Mouse (Mus musculus) heart, embryonic 13.5 days (tissue): ENCODE results near the gene Ccdc149. TPM values are rescaled to one million over a fixed set of nuclear protein-coding genes. Genes with fewer than 3 reads are reported as not detected.
A peak's percentile ranks its signal among the peaks of the same experiment; 100 is the strongest.

Source experiments
- ATAC-seq: fragments of 200-750 bp; cut with Nextera tagmentation; 2 replicates; pipeline ENCODE4 v1.8.0; 2017; ENCODE audit warnings: moderate TSS enrichment; ENCODE audit not compliant: insufficient number of reproducible peaks, low FRiP score, low TSS enrichment; ENCODE audit errors: extremely low read depth
- H3K27ac ChIP-seq: fragments of 300-500 bp; sonication (generic); replicated peaks from 2 replicates; pipeline ENCODE4 v1.5.1; 2015; ENCODE audit warnings: moderate library complexity, mild to moderate bottlenecking, inconsistent platforms
- H3K27me3 ChIP-seq: fragments of 300-500 bp; sonication (generic); replicated peaks from 2 replicates; pipeline ENCODE4 v1.6.1; 2015; ENCODE audit warnings: mild to moderate bottlenecking, inconsistent platforms
- H3K36me3 ChIP-seq: fragments of 300-500 bp; sonication (generic); 2 replicates; pipeline ENCODE4 v1.6.1; 2015; ENCODE audit warnings: mild to moderate bottlenecking, inconsistent platforms
- H3K4me1 ChIP-seq: fragments of 300-500 bp; sonication (generic); 2 replicates; pipeline ENCODE4 v1.6.1; 2015; ENCODE audit warnings: inconsistent platforms
- H3K4me2 ChIP-seq: fragments of 300-500 bp; sonication (generic); 2 replicates; pipeline ENCODE4 v1.6.1; 2015; ENCODE audit warnings: inconsistent platforms, mild to moderate bottlenecking, moderate library complexity
- H3K4me3 ChIP-seq: fragments of 300-500 bp; sonication (generic); 2 replicates; pipeline ENCODE4 v1.5.1; 2015; ENCODE audit warnings: moderate library complexity, mild to moderate bottlenecking, inconsistent platforms
- H3K9ac ChIP-seq: fragments of 300-500 bp; sonication (generic); 2 replicates; pipeline ENCODE4 v1.6.1; 2015; ENCODE audit warnings: inconsistent platforms, mild to moderate bottlenecking, moderate library complexity
- H3K9me3 ChIP-seq: fragments of 300-500 bp; sonication (generic); 2 replicates; pipeline ENCODE4 v1.6.1; 2016; ENCODE audit warnings: inconsistent platforms
- WGBS: fragments of 180-500 bp; shearing (Covaris S2); methylation state at CpG from one replicate; pipeline ENCODE4 v1.1.7; 2015; ENCODE audit warnings: mixed read lengths; 5-methylcytosine and 5-hydroxymethylcytosine counted together
- polyA plus RNA-seq: library from polyadenylated mRNA; unstranded; fragments of >200 nt; fragmentation: Nextera tagmentation; extraction: Ambion mirVana; gene quantifications from 2 replicates; pipeline ENCODE4 v1.2.1, GENCODE M21; 2015

Ccdc149 gene
- polyA plus RNA-seq = 2.2 and 2.4 TPM in 2 replicates

DNA sequence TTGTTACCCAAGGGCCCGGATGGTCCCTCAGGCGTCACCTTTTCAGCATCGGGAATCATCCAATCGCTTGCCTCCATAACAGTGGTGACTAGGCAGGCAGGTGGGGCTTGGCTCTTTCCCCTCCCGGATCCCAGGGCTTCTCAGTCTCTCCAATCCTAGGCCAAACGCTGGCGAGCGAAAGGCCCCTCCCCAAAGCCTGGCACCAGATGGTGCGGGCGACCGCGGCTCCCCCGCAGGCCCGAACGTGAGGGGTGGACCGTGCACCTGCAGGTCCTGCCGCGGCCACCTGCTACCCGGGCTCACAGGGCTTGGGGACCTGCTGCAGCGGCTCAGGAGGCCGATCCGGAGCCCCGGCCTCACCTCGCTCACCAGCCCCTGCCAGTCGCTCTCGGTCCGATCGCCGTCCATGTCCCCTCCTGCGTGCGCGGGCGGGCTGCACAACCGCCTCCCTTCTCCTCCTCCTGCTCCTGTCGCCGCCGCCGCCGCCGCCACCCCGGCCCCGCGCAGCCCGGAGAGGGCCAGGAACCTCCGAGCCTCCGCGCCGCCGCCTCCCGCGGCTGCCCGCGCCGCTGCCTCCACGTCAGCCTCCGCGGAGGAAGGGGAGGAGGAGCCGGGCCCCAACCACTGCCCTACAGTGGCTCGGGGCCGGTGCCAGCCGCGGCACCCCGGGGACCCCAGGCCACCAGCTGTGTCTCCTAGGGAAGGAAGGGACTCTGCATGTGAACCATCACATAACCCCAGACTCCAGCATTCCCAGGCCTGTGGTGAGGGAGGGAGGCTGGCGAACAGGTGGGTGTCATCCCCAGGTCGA, at the start of gene Ccdc149:
Gene Ccdc149 (minus strand): TSS at position 531 of the 811 bp plus-strand sequence.
- 0 out of 2 replicates have a peak, but pooled peaks have one; percentile 19 for ATAC-seq
- Histone ChIP-seq H3K9ac (peak within 1 kb of the TSS; percentile 90), H3K36me3 (no peaks in the 10 kb centered on the region), H3K9me3 (no peaks in the 10 kb centered on the region), H3K4me2 (peak within 1 kb of the TSS; percentile 84), H3K27me3 (0 out of 2 replicates have a peak, but pooled peaks cover 3% of the 10 kb centered on the region), H3K27ac (no peak within 1 kb of the TSS), H3K4me1 (peaks cover 10% of the 10 kb centered on the region), H3K4me3 (peak within 1 kb of the TSS; percentile 74)
- 2% methylated on average over 61 of the region's 65 CpGs for WGBS

DNA sequence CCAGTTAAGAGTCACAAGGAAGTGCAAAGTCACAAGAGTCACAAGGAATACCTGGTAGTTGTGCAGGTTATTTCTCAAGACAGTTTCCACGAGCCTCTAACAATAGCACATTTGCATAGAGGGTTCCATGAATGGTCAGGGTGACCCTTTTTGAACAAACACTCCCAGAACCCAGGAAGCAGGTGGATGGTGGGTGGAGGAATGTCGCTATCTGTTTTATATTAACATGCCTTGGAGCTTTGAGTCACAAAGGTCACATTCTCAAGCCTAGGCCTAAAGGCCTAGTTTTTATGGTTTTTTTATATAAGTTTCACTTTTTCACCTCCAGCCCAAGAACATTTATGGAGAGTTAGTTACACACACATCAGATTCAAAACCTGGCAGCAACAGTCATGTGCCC, 48.6 kb upstream of the Ccdc149 start:
- Histone ChIP-seq H3K27ac (no peak overlapping the region), H3K9me3 (peaks cover 10% of the 10 kb centered on the region; the same call in 1 of the 2 replicates), H3K9ac (no peak overlapping the region), H3K36me3 (no peaks in the 10 kb centered on the region), H3K4me1 (peaks cover 12% of the 10 kb centered on the region), H3K4me2 (no peak overlapping the region), H3K4me3 (no peak overlapping the region), H3K27me3 (peaks cover 12% of the 10 kb centered on the region; the same call in 1 of the 2 replicates)
- no peak for ATAC-seq
- WGBS = 82% methylated on average over 2 of the region's 2 CpGs

DNA sequence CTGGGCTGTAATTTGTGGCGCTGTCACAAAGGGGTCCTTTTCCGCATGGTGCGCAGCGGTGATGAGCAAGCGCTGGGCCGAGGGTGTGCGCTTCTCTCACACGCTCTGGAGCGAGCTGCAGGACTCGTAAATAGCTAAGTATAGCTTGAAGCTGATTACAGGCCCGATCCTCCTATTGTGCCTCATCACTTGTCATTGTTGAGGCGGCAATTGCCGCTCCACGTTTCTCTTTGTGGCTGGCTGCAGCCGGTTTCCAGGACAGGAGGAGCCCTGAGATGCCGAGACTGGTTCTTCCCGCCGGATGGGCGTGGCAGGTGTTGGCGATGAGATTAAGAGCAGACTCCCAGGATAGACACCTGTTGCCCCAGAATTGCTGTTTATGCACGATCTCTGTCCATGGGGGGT, 44.8 kb upstream of the Ccdc149 start:
- WGBS = 20% methylated on average over 21 of the region's 21 CpGs
- Histone ChIP-seq H3K36me3 (no peaks in the 10 kb centered on the region), H3K4me2 (peak overlapping the region; percentile 70), H3K4me3 (peak overlapping the region; percentile 42), H3K9ac (peak overlapping the region; percentile 41), H3K9me3 (peaks cover 10% of the 10 kb centered on the region; the same call in 1 of the 2 replicates), H3K27ac (no peak overlapping the region), H3K27me3 (peaks cover 15% of the 10 kb centered on the region; the same call in 1 of the 2 replicates), H3K4me1 (peaks cover 12% of the 10 kb centered on the region)
- ATAC-seq = no peak

GRCm38 (mm10) chr5:52515246-52516021, 44.1 kb upstream of the Ccdc149 start:
- Histone ChIP-seq H3K27me3 (peaks cover 15% of the 10 kb centered on the region; the same call in 1 of the 2 replicates), H3K9ac (peak overlapping the region; percentile 41), H3K4me3 (peak overlapping the region; percentile 42), H3K36me3 (no peaks in the 10 kb centered on the region), H3K27ac (no peak overlapping the region), H3K4me1 (peaks cover 12% of the 10 kb centered on the region), H3K9me3 (peaks cover 10% of the 10 kb centered on the region; the same call in 1 of the 2 replicates), H3K4me2 (peak overlapping the region; percentile 70)
- no peak for ATAC-seq
- 33% methylated on average over 22 of the region's 22 CpGs for WGBS

DNA sequence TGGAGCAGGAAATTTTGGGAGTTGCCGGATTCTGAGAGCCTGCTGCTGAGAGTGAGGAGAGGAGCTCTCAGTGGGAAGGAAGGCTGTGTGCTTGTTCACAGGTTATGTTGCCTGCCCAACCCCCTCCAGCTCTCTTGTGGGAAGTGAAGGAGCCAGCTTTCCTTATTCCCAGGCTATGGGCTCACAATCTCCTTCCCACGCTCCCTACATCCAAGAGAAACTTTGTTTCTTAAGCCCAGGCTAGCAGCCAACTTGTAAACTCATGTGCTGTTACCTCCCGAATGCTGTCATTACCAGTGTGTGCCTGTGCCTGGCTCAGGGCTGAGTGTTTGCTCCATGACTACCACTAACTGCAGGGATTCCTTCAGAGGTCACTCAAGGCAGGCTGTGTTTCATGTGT, 39.8 kb upstream of the Ccdc149 start:
- Histone ChIP-seq H3K27ac (no peak overlapping the region), H3K4me2 (no peak overlapping the region), H3K4me3 (no peak overlapping the region), H3K9ac (no peak overlapping the region), H3K9me3 (no peaks in the 10 kb centered on the region), H3K4me1 (peaks cover 19% of the 10 kb centered on the region), H3K27me3 (peaks cover 9% of the 10 kb centered on the region; the same call in 1 of the 2 replicates), H3K36me3 (no peaks in the 10 kb centered on the region)
- WGBS = 56% methylated on average over 3 of the region's 3 CpGs
- ATAC-seq = no peak

DNA sequence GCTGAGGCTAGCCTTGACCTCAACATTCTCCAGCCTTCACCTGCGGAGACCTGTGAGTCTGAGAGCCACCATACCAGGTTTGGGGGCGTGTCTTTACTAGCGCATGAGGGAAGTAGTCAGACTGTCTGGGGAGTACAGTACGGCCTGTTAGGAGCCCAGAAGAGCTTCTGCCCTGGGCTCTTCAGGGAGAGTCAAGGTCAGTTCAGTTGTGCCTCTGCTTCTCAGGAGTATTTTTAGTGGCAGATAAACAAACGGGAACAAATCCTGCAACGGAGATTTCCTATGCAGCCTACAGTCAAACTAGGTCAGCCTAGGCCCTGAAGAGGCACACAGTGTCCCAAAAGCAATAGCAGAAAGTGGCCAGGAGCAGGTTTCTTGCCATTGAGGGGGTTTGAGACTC, 38.1 kb upstream of the Ccdc149 start:
- H3K36me3 ChIP-seq = no peaks in the 10 kb centered on the region
- H3K4me1 ChIP-seq = peaks cover 9% of the 10 kb centered on the region
- WGBS = 46% methylated on average over 6 of the region's 6 CpGs
- no peak for ATAC-seq
- H3K4me3 ChIP-seq = no peak overlapping the region
- H3K4me2 ChIP-seq = no peak overlapping the region
- peaks cover 3% of the 10 kb centered on the region; the same call in 1 of the 2 replicates for H3K27me3 ChIP-seq
- no peaks in the 10 kb centered on the region for H3K9me3 ChIP-seq
- peak overlapping the region; percentile 63 for H3K27ac ChIP-seq
- no peak overlapping the region for H3K9ac ChIP-seq

DNA sequence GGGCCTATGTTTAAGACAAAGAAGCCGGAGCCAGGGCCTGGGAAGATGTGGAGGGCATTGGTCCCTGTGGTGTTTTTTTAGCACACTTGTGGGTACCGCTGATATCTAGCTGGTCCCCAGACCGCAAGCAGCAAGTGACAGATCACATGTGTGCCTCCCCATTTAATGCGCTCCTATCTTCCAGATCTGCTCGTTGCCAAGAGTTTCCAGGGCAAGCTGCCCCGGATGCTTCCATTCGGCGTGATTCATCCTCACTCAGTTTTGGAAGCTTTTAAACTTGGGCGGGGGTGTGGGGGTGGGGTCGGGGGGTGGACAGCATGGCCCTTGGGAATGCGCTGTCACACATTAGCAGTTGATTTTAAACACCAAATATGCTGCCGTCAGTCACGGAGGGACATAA, 33.3 kb upstream of the Ccdc149 start:
- no peak for ATAC-seq
- WGBS = 80% methylated on average over 13 of the region's 13 CpGs
- H3K36me3 ChIP-seq = no peaks in the 10 kb centered on the region
- no peaks in the 10 kb centered on the region for H3K9me3 ChIP-seq
- no peak overlapping the region for H3K9ac ChIP-seq
- no peak overlapping the region for H3K27ac ChIP-seq
- no peak overlapping the region for H3K4me2 ChIP-seq
- peaks cover 7% of the 10 kb centered on the region for H3K4me1 ChIP-seq
- no peaks in the 10 kb centered on the region for H3K27me3 ChIP-seq
- H3K4me3 ChIP-seq = no peak overlapping the region

GRCm38 (mm10) chr5:52504148-52504547, 32.8 kb upstream of the Ccdc149 start:
- H3K4me3 ChIP-seq = no peak overlapping the region
- H3K4me2 ChIP-seq = no peak overlapping the region
- no peak overlapping the region for H3K27ac ChIP-seq
- ATAC-seq = no peak
- no peaks in the 10 kb centered on the region for H3K36me3 ChIP-seq
- H3K27me3 ChIP-seq = no peaks in the 10 kb centered on the region
- H3K4me1 ChIP-seq = peaks cover 2% of the 10 kb centered on the region; the same call in 1 of the 2 replicates
- H3K9me3 ChIP-seq = no peaks in the 10 kb centered on the region
- no peak overlapping the region for H3K9ac ChIP-seq
- WGBS = 70% methylated on average over 11 of the region's 11 CpGs

DNA sequence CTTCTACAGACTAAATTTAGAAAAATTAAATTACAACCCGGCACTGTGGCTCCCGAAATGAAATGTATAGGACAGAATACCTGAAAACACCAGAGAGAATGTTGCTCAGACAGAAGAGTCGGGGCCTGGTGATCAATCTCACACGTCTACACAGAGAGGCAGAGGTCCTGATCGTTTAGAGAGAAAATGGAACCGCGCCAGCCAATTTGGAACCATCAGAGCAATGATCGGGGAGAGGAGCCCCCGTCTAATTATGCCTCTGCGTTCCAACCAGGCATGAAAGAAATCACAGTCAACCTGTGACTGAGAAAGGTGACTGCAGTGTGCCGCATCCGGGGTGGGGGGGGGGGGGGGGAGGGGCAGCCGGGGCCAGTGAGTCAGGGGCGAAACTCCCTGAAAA, 24.4 kb upstream of the Ccdc149 start:
- no peak overlapping the region for H3K4me2 ChIP-seq
- WGBS = 60% methylated on average over 14 of the region's 14 CpGs
- no peak for ATAC-seq
- no peak overlapping the region for H3K27ac ChIP-seq
- no peaks in the 10 kb centered on the region for H3K4me1 ChIP-seq
- H3K27me3 ChIP-seq = no peaks in the 10 kb centered on the region
- H3K9me3 ChIP-seq = no peaks in the 10 kb centered on the region
- no peaks in the 10 kb centered on the region for H3K36me3 ChIP-seq
- no peak overlapping the region for H3K4me3 ChIP-seq
- no peak overlapping the region for H3K9ac ChIP-seq

GRCm38 (mm10) chr5:52491496-52491895, 20.2 kb upstream of the Ccdc149 start:
- Histone ChIP-seq H3K4me2 (no peak overlapping the region), H3K4me1 (no peaks in the 10 kb centered on the region), H3K27ac (no peak overlapping the region), H3K9me3 (no peaks in the 10 kb centered on the region), H3K27me3 (no peaks in the 10 kb centered on the region), H3K4me3 (no peak overlapping the region), H3K9ac (no peak overlapping the region), H3K36me3 (no peaks in the 10 kb centered on the region)
- 78% methylated on average over 6 of the region's 6 CpGs for WGBS
- ATAC-seq = no peak
